Mouse (Mus musculus) brain, embryonic 18.5 days (tissue): ENCODE measurements around the gene Mvk.

Experiments
- DNase-seq: peaks from one replicate; pipeline ENCODE4 v3.0.0-alpha.2; 2012; ENCODE audit warnings: low read depth, low spot score

Mvk gene

GRCm38 (mm10) chr5:114443566-114444367 lies at the start of gene Mvk, which contains the start of gene Mmab:
Gene Mvk, plus strand, starts transcription at chr5:114444269.
Gene Mmab, minus strand, starts transcription at chr5:114444060.
- DNase-seq, result peak; percentile 98

DNA sequence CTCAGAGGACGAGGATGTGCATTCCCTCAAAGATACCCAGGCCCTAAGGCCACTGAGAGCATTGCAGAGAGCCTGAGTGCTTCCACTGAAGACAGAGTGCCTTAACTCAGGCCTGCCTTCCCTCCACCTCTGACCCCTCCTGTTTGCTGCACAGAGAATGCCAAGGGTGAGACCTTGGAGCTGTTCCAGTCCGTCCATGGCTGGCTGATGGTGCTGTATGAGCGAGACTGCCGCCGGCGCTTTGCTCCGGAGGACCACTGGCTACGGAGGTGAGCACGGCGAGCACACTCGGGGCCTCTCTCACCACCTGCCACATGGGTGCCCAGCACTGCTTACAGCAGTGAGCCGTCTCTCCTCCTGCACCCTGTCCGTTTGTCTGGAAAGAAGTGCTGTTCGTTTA lies 37.5 kb upstream of the Mvk start:
- no peak for DNase-seq

- DNase-seq, result no peak
These were observed 36.8 kb upstream of the Mvk start for GRCm38 (mm10) chr5:114407269-114407668.

DNA sequence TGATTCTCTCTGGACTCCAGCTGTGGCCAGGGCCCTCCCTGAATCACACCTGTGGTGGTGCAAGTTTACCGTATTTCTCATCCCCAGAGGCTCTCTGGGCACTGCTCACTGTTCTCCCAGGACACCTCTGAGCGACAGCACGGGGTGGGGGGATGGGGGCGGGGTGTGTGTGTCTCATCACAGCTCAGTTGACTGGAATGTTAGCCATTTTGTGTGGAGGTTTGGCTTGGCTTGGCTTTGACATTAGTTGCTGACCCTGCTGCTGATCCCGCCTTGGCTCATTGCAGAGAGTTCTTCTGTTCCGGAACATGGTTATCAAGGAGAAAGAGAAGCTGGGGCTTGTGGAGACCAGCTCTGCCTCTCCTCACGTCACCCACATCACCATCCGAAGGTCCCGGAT lies 36.3 kb upstream of the Mvk start:
- DNase-seq, result no peak

DNA sequence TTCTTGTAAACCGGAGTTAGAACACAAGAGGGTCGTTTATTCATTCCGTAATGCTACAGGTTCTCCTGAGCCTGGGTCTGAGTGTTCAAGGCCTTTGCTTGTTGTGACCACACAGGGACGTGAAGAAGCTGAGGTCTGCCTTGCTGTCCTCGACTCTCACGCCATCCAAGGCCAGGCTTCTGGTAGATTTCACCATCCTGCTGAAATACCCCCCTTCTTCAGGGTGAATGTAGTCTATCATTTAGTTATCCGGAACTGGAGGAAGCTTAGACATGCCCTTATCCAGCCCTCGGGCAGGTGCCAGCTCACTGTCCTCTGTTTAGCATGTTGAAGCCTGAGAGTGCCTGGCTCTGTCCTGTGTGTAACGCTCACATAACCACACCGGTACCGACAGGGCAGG lies 35.2 kb upstream of the Mvk start:
- no peak for DNase-seq

GRCm38 (mm10) chr5:114410429-114410828 lies 33.6 kb upstream of the Mvk start:
- no peak for DNase-seq

DNA sequence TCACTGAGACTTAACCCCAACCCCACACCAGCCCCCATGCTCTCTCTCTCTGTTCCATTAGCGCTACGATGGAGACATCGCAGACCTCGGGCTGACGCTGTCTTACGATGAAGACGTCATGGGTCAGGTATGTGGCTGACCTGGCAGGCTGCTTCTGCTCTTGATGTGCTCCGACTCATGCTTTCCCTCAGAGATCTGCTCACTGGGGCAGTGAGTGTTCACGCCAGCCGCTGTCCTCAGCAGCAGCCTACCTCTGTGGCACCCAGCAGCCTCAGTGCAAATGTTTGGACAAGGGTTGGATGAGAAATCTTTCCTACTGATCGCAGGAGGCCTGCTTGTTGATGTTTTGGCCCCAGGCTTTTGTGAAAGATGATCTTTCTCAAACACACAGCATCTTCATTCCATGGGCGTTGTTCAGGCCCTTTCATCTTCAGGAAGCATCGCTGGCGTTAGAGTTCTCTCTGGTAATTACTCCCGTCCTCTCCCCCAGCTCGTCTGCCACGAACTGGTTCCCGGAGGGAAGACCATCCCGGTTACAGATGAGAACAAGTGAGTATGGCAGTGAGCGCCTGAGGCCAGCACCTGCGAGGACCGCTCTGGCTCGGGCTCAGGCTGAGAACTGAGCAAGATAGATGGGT lies 31.6 kb upstream of the Mvk start:
- no peak for DNase-seq

- no peak for DNase-seq
These were observed 30.9 kb upstream of the Mvk start for GRCm38 (mm10) chr5:114413067-114413735.

- no peak for DNase-seq
These were observed 28.5 kb upstream of the Mvk start for GRCm38 (mm10) chr5:114415606-114416005.

- DNase-seq, result no peak
These were observed 27.2 kb upstream of the Mvk start for GRCm38 (mm10) chr5:114416855-114417254.

GRCm38 (mm10) chr5:114418541-114418940 lies 25.5 kb upstream of the Mvk start:
- DNase-seq, result no peak

GRCm38 (mm10) chr5:114421561-114422298 lies 22.3 kb upstream of the Mvk start:
- no peak for DNase-seq

GRCm38 (mm10) chr5:114422591-114422990 lies 21.5 kb upstream of the Mvk start:
- no peak for DNase-seq

GRCm38 (mm10) chr5:114423961-114424360 lies 20.1 kb upstream of the Mvk start:
- DNase-seq, result no peak

DNA sequence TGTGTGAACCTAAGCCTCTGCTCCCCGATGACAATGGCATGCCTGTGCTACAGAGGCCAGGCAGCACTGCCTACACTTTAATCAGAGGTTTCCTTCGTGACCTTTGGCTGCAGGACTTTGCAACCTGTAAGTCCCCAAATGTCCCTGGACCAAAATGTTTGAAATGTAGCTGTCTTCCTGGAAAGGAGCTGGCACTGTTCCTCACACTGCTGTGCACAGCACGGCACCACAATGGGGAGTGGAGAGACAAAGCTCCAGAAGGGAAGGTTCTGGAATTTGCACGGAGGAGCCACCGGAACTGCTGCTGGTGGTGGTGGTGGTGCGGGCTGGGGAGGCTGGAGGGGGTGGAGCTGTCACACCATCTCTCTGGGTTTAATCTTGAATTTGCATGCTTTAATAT lies 17.3 kb upstream of the Mvk start:
- DNase-seq, result no peak

GRCm38 (mm10) chr5:114428621-114429020 lies 15.4 kb upstream of the Mvk start:
- DNase-seq, result no peak

DNA sequence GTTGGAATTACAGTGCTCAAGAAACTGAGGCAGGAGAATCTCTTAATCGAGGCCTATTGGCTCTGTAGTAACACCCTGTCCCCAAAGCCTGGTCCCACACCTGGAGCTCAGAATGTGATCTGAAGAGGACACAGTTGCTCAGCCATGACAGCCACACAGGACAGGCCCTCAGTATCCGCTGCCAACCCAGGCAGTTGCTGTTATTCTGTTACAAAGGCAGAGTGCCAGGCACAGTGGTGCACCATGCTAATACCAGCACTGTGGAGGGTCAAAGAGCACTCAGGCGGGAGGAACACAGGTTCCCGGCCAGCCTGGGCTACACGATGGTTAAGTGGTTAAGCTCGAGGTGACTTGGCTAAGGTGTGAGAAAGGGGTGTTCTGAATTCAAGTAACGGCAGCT lies 14.3 kb upstream of the Mvk start:
- no peak for DNase-seq

- DNase-seq, result no peak
These were observed 9.7 kb upstream of the Mvk start for GRCm38 (mm10) chr5:114434359-114434758.

DNA sequence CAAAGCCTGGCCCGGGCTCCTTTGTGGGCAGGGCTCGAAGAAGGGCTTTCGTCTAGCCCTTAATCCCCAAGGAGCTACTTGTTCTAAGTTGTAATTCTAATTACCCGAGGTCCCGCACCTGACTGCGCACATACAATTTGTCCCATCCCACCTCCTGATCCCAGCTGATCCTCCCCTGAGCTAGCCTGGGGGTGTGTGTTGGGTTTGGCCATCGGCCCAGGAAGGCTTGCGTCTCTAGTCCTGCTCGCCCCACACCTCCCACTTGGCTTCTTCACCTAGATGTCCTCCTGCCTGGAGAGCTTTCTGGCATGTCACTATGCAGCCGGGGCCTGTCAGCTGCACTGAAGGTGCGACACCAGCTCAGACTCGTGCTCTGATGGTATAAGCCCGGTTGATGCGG lies 8.5 kb upstream of the Mvk start:
- DNase-seq, result no peak

GRCm38 (mm10) chr5:114444368-114444692 lies 261 bp downstream of the Mvk start:
- no peak for DNase-seq

- DNase-seq, result no peak
These were observed 4.9 kb downstream of the Mvk start for GRCm38 (mm10) chr5:114449011-114449410.

DNA sequence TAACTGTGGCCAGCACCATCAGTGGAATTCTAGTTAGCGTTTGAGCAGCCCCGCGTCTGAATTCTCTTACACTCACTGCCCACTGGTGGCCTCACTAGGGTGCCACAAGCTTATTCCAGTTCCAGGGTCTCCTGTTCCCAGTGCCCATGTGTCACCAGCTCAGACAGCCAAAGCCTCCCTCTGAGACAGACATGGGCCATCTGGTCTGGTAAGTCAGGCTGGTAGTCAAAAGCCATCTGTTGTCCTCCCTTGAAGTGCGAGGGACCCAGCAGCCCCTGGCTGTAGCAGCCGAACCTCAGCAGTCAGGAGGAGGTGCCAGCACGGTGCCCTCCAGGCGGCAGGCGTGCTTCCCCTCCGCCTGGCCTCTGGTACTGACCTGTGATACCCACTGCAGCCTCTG lies 12.2 kb downstream of the Mvk start:
- no peak for DNase-seq
